Mouse (Mus musculus): Measurements from ENCODE around the gene Lilra5. TPM values are rescaled to one million over a fixed set of nuclear protein-coding genes. Genes with fewer than 3 reads are reported as not detected.
"Not testable (repeated sequence)": the region's sequence is repeated elsewhere in the genome, so short reads cannot be mapped to it uniquely, and the experiment has no call there.

Gene Lilra5
- total RNA-seq (2021), result not detected

DNA sequence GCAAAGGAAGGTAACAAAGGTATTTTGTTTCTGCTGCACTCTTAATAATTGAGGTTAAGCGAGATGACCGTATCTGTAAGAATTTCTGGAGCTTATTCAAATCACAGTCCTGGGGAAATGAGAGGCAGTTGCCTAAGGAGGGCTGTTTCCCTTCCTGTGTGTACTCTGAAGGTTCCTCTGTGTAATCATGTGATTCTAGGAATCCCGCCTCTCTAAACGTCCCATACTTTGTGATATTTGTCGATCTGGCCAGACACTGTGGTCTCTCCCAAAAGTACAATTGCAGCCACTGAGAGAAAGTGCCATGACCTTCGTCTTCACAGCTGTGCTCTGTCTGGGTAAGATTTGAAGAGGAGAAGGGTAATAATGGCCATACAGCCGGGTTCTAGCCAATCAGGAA lies at the start of gene Lilra5:
Gene Lilra5 (plus strand): TSS at position 301 of the 400 bp plus-strand sequence.
- no peak for DNase-seq

DNA sequence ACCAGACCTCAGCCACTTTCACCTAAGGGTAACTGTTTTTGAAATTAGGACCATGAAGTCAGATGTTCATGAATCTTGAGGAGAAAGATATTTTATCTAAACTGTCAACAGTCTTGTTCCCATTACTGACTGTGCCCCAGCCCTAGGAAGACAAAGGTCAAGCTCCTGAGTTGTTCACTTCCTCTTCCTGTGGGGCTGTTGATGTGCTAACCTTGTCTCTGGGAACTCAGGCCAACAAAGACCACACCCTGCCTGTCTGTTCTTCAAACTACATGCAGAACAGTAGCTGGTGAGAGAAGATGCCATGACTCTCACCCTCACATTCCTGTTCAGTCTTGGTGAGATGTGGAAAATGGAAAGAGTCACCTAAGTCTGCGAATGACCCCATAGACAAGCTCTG lies 30.4 kb upstream of the Lilra5 start:
- DNase-seq, result no peak

DNA sequence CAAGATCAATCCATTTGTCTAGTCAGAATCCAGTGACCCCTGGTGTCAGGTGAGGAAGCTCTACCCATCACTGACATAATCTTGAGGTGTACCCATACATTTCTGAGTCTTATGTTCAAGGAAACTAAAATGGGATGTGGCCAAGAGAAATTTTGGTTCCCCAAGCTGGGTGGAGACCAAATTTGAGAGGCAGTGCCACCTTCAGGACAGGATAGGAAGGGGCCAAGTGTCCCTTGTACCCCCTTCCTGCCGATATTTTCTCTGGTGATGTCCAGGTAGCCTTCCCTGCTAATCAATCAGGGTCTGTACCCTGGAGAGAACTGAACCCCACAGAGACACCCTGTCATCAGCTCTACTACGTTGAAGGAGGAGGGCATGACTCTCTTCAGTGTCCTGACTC lies 28.9 kb upstream of the Lilra5 start:
- no peak for DNase-seq

DNA sequence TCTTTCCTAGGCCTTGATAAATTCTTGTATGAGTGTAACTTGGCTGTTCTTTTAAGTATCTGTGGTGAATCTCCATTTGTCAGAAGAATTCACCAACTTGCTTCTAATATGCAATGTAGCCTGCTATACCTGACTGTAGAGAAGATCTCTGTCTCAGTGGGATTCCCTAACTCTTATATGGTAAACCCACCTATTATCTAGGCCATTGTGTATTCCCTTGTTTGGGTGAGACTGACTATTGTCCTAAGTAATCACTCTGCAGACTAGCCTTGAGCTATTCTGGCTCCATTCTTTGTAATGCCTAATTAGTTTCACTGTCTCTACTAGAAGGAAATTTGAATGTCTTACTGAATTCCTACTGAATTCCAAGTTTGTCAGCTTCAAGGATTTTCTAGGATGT lies 24.1 kb upstream of the Lilra5 start:
- DNase-seq, result not testable (repeated sequence)

DNA sequence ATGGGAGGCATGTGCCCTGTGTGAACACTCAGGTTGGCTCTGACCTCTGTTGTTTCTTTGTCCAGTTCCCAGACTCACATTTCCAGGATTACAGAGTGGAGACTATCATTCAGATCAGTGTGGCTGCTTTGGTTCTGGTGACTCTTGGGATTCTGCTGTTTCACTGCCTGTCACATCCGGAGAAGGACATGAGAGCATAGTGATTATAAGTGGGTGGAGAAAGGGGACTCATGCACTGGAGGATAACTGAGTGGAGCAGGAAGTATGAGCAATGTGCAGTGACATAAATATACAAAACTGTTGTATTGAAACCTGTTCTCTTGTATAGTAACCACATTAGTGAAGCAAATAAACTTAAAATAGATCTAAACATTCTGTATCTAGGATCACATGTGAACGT lies 22.2 kb upstream of the Lilra5 start:
- no peak for DNase-seq

DNA sequence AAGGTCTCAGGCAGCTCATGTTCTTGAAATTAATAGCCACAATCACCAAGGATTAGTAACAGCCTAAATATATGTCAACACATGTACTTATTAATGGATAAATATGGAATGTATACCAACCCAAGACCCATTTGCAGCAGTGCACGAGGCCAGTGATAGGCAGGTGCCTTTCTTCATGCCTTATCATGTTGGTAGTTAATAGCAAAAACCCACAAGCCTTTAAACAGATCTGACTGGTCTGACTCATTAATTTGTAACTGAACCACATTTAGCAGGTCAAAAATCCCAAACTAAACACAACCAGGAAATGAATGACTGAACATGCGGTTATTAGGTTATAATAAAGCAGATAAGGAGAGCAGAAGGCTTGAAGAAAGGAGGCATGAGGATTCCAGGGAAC lies 21.7 kb upstream of the Lilra5 start:
- DNase-seq, result no peak

DNA sequence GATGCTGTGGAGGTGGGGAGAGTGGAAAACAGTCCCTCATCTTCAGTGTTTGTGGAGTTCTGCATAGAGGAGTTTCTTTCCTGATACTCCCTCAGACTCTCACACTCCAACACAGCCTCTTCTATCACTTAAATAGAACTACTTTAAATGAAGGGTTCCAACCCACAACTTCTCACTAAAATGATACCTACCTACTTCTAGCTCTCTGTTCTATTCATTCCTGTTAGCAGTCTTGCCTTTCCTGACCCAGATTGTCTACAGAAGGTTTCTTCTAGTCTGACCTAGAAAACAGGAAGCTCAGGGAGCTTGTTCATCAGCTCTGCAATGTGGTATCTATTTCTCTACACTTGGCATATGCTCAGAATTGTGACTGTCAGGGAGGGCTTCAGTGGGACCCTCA lies 2.0 kb upstream of the Lilra5 start:
- DNase-seq, result no peak

DNA sequence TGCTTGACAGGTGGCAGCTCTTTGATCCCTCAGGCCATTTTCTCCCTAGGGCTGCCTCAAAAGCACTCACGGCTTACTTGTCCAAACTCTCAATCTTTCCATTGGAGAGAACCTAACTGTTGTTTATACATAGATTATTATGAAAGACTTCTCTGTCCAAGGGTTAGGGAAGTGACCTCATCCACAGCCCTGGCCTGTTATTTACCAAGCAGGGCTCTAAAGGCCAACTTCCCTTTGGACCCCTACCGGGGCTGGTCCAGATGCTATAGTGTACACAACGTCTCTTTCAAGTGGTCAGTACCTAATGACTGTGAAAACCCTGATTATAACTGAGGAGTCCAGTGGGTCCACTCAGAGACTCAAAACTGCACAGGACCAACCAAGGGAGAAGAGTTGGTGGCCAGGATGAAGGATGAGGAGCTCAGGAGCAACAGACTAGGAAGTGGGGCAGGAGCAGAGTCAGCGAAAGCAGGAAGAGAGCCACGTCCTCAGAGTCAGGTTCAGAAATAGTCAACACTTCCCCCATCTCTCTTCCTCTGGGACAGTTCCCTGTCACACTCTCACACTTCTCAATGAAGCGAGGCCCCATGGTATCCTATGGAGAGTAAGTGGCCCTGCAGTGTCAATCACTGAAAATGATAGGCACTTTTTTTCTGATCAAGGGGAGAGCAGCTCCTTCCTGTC lies 1.6 kb downstream of the Lilra5 start:
- no peak for DNase-seq

DNA sequence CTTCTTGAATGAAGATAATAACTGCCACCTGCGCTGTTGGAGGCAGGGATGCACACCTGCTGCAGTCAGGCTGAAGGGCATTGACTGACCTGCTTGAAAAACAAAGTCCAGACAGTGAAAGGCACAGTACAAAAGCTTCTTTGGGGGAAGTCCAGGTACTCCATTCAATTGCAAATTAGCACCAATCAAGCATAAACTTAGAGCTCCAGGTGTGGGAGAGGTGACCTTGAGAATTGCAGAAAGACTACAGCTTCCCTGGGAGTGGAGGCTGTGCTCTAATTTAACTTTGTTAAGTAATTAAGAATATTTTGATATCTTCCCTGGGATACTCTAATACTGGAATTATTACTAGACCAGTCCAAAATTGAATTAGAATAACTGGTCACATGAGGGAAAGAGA lies 13.7 kb downstream of the Lilra5 start:
- not testable (repeated sequence) for DNase-seq

DNA sequence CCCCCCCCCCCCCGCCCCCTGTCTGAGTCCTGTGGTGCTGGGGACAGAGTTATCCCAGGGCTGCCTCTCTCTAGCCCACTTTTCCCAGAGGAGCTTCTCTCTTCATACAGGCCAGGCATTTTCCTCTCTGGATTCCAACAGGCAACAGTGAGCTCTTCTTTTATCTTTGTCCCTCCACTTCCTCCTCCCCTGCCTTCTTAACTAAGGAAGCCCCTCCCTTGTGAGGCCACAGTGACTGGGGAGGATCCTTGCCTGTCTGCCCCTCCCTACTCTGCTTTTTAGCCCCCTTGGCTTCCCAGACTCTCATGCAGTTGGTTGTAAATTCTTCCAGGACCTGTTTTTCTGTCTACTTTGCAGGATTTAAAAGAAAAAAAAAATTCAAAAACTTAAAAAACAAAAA lies 18.5 kb downstream of the Lilra5 start:
- DNase-seq, result not testable (repeated sequence)

DNA sequence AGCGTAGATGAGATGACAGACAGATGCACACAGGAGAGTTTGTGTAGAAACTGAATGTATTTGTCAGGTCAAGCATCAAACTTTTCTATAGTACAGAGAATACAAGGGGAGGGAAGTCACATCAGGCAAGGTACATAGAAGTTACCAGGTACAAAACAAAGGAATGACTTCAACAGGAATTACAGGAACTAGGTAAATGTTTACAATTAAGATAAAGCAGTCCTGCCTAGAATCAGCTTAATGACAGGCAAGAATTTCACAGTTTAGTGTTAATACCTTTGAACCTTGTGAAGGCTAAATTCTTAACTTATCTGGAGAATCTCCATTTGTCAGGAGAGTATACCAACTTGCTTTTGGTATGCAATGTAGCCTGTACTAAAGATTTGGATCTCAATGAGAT lies 23.0 kb downstream of the Lilra5 start:
- not testable (repeated sequence) for DNase-seq

DNA sequence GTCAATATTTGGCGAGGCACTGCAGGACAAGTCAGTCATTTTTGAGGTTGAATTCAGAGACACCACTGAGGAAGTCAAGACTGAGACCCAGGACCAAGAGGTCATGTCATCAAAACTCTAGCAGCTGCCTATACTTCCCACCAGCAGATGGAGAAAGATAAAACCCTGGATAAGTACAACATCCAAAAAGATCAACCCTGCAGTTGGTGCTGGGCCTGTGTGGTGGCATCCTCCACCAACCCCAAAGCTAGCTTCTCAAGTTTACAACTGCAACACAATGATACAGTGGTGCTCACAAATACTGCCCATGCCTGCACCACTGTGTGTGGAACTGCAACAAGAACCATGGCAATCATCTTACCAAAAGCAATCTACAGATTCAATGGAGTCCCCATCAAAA lies 34.6 kb downstream of the Lilra5 start:
- not testable (repeated sequence) for DNase-seq

DNA sequence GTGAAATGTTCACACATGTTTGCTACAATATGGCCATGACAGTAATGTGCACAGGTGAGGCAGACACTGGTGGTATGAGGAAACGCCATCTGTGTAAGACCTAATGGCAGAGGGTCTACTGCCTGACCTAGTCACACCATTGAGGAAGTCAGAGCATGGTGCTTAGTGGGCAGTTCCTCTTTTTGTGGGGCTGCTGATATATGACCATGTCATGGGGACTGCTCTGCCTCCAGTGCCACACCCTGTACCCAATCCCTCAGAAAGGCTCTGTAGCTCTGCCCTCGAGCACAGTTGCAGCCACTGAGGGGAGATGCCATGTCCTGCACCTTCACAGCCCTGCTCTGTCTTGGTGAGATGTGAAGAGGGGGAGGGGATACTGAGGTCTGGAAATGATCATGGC lies 36.3 kb downstream of the Lilra5 start:
- DNase-seq, result not testable (repeated sequence)

DNA sequence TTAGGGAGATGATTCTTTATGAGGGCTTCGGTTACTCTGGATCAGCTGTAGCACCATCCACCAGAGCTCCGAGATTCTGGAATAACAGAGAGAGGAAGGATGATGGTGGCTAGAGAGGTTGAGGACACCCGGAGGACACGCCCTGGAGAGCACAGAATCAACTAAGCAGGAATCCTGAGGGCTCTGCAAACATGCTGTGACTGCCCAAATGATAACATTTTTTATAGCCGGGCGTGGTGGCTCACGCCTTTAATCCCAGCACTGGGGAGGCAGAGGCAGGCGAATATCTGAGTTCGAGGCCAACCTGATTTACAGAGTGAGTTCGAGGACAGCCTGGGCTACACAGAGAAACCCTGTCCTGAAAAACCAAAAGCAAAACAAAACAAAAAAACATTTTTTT lies 37.9 kb downstream of the Lilra5 start:
- DNase-seq, result not testable (repeated sequence)

DNA sequence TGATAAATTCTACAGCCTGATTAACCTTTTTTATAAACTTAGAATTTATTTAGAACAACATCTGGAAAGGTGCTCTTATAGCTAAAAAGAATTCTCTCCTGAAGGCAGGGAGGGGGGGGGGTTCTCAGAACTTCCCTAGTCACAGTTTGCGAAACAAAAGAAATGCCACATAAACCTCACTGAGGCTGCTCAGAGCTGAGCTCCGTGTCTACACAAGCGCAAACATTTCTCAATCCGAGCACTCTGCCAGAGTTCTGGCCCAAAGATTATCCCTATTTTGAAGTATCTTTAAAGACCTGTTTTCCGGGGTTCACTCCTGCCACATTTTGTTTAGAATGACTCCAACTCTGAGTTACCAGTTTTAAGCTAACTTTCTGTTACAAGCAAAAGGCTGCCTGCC lies 55.1 kb downstream of the Lilra5 start:
- no peak for DNase-seq

Other genes starting within 250 kb of the Lilra5 start
- gene Lair1, start 174.6 kb upstream of the Lilra5 start, total RNA-seq (2021), result 1 to 10 TPM; 3.8 to 7.5 TPM
- 100 to 1,000 TPM; 554 to 570 TPM for gene Ttyh1, start 118.3 kb upstream of the Lilra5 start, total RNA-seq (2021)
- 100 to 1,000 TPM; 154 to 191 TPM for gene Leng8, start 100.7 kb upstream of the Lilra5 start, total RNA-seq (2021)
- 1 to 10 TPM; 5.5 to 5.9 TPM for gene Leng9, start 87.4 kb upstream of the Lilra5 start, total RNA-seq (2021)
- 1 to 10 TPM in 1 of 2 experiments, under 1 TPM in 1; 0.95 to 1.1 TPM for gene Cdc42ep5, start 72.9 kb upstream of the Lilra5 start, total RNA-seq (2021)
- not detected for gene Ncr1, start 100.0 kb downstream of the Lilra5 start, total RNA-seq (2021)
- not detected for gene Gp6, start 160.0 kb downstream of the Lilra5 start, total RNA-seq (2021)
- 10 to 100 TPM; 26.6 to 27.8 TPM for gene Rdh13, start 207.9 kb downstream of the Lilra5 start, total RNA-seq (2021)
- gene Eps8l1, start 222.9 kb downstream of the Lilra5 start, total RNA-seq (2021), result 1 to 10 TPM; 4.3 to 5.4 TPM